ENCODE assay signal across 9 mouse cellular contexts in the genomic region with DNA sequence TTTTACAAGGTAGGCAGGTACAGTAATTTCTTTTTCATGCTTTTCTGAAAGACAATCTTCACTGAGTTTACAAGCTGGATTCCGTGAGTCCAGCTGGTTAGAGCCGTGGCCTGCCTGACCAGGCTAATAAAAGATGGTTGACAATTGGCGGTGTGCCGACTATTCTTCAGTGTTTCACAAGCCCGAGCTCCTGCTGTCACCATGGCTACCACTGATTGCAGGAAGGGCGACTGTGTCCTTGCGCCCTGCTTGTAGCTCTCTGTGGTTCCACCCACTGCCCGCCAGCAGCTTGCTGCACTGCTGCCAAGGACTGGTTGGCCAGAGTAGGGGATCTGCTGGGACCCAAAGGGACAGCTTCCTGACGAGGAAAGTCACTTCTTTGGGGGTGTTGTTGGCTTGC. TPM values are rescaled to one million over a fixed set of nuclear protein-coding genes. Genes with fewer than 3 reads are reported as not detected.
A peak's percentile ranks its signal among the peaks of the same experiment; 100 is the strongest.
DNase-seq lines count a peak whose midpoint lies in the region; ATAC-seq and TF ChIP-seq lines count a peak whose summit lies in the region.
"Had no signal": no experiment of that assay in that cellular context is flagged by ENCODE, and none has a peak within 500 bp of the region (broad histone marks: within the 10 kb centered on the region; RNA-seq: fewer than 3 reads in every experiment).

No protein-coding gene starts in this region.

- no peak for TF ChIP-seq EP300 in lung, postnatal 0 days (IDR thresholded peaks at IDR 0.05)

- H3K36me3 ChIP-seq in hindbrain, embryonic 10.5 days: peaks cover 63% of the 10 kb centered on the region
- no peaks in the 10 kb centered on the region for H3K36me3 ChIP-seq in lung, postnatal 0 days (ENCODE audit: insufficient read depth, low read length)

- ATAC-seq in lung, postnatal 0 days: peak; percentile 92
- no peak for ATAC-seq in activated CD4-positive, CD25-positive, alpha-beta regulatory T cell, adult 4 months

- H3K27ac ChIP-seq in hindbrain, embryonic 10.5 days: peak overlapping the region; percentile 24; the same call in 1 of the 2 replicates
- peak overlapping the region; percentile 57 for H3K27ac ChIP-seq in lung, postnatal 0 days (ENCODE audit: low read length)

- no peaks in the 10 kb centered on the region for H3K27me3 ChIP-seq in hindbrain, embryonic 10.5 days (ENCODE audit: insufficient read depth, poor library complexity, severe bottlenecking)
- H3K27me3 ChIP-seq in lung, postnatal 0 days (replicated peaks; ENCODE audit: insufficient read depth, low read length): no peaks in the 10 kb centered on the region

- no peaks in the 10 kb centered on the region for H3K9me3 ChIP-seq in hindbrain, embryonic 10.5 days
- no peaks in the 10 kb centered on the region for H3K9me3 ChIP-seq in lung, postnatal 0 days (ENCODE audit: low read length)

- no peak overlapping the region for H3K9ac ChIP-seq in lung, postnatal 0 days (replicated peaks; ENCODE audit: low read depth)

- no peak overlapping the region for H3K4me3 ChIP-seq in hindbrain, embryonic 10.5 days
- H3K4me3 ChIP-seq in lung, postnatal 0 days (ENCODE audit: low read depth, low read length): no peak overlapping the region

- peaks cover 40% of the 10 kb centered on the region for H3K4me1 ChIP-seq in hindbrain, embryonic 10.5 days (replicated peaks)
- H3K4me1 ChIP-seq in lung, postnatal 0 days (ENCODE audit: insufficient read depth, low read depth, low read length): peaks cover 9% of the 10 kb centered on the region

- no peak for TF ChIP-seq CTCF in lung, postnatal 0 days (IDR thresholded peaks at IDR 0.05)

- H3K4me2 ChIP-seq in lung, postnatal 0 days (replicated peaks; ENCODE audit: low read depth, low read length): peak overlapping the region; percentile 14; the same call in 1 of the 2 replicates

- DNase-seq in 416B (ENCODE audit: low read depth): peak; percentile 34
- peak; percentile 93 for DNase-seq in brain, adult 2 months (ENCODE audit: low read depth, low spot score)
- peak; percentile 46 to 55 for DNase-seq in frontal cortex, postnatal 25 days (ENCODE audit: low spot score in 2 of 2)
- peak; percentile 40 for DNase-seq in hindbrain, embryonic 10.5 days (ENCODE audit: low spot score)
- peak; percentile 40 to 79 for DNase-seq in layer of hippocampus, adult 18-20 months (ENCODE audit: low spot score in 2 of 2)
- DNase-seq in lung, postnatal 0 days (ENCODE audit: low spot score): peak; percentile 96
- DNase-seq in right cerebral cortex, postnatal 10 days (ENCODE audit: low spot score in 2 of 2): peak; percentile 92 to 94

- 53% methylated on average over 9 of the region's 9 CpGs for WGBS in hindbrain, embryonic 10.5 days
- WGBS in lung, postnatal 0 days: 18% methylated on average over 9 of the region's 9 CpGs

RNA-seq across cellular contexts. Expression of a gene that starts 7.2 kb away (rescaled TPM):
- polyA plus RNA-seq in hindbrain, embryonic 10.5 days (2016; fragmentation: Nextera tagmentation; extraction: Ambion mirVana): 1.8 TPM in 2 replicates
- 1 to 10 TPM; 6.4 to 6.5 TPM for total RNA-seq in layer of hippocampus, adult 18-20 months (2021)
- 0.54 and 1.3 TPM in 2 replicates for polyA plus RNA-seq in lung, postnatal 0 days (2015; fragmentation: Nextera tagmentation; extraction: Ambion mirVana)
- 1 to 10 TPM in 1 of 2 experiments, under 1 TPM in 1; 0.95 to 3.1 TPM for polyA plus RNA-seq in activated CD4-positive, CD25-positive, alpha-beta regulatory T cell, adult 4 months (2017; shearing (Covaris generic))

RNA-seq across cellular contexts. Expression of a gene that starts 9.0 kb away (rescaled TPM):
- 41.9 and 60.8 TPM in 2 replicates for polyA plus RNA-seq in hindbrain, embryonic 10.5 days (2016; fragmentation: Nextera tagmentation; extraction: Ambion mirVana)
- total RNA-seq in layer of hippocampus, adult 18-20 months (2021): 1 to 10 TPM; 2.0 to 2.6 TPM
- polyA plus RNA-seq in lung, postnatal 0 days (2015; fragmentation: Nextera tagmentation; extraction: Ambion mirVana): 4.5 and 5.5 TPM in 2 replicates
- polyA plus RNA-seq in activated CD4-positive, CD25-positive, alpha-beta regulatory T cell, adult 4 months (2017; shearing (Covaris generic)): 1 to 10 TPM; 6.5 to 9.0 TPM

RNA-seq across cellular contexts. Expression of a gene that starts 11.2 kb away (rescaled TPM):
- 13.1 and 13.4 TPM in 2 replicates for polyA plus RNA-seq in hindbrain, embryonic 10.5 days (2016; fragmentation: Nextera tagmentation; extraction: Ambion mirVana)
- 1 to 10 TPM; 4.6 TPM for total RNA-seq in layer of hippocampus, adult 18-20 months (2021)
- polyA plus RNA-seq in lung, postnatal 0 days (2015; fragmentation: Nextera tagmentation; extraction: Ambion mirVana): 4.1 and 4.3 TPM in 2 replicates
- polyA plus RNA-seq in activated CD4-positive, CD25-positive, alpha-beta regulatory T cell, adult 4 months (2017; shearing (Covaris generic)): 1 to 10 TPM; 2.8 to 5.1 TPM

RNA-seq across cellular contexts. Expression of a gene that starts 47.8 kb away (rescaled TPM):
- polyA plus RNA-seq in hindbrain, embryonic 10.5 days (2016; fragmentation: Nextera tagmentation; extraction: Ambion mirVana): 11.3 and 30.3 TPM in 2 replicates
- 100 to 1,000 TPM; 171 to 176 TPM for total RNA-seq in layer of hippocampus, adult 18-20 months (2021)
- not detected in 2 replicates for polyA plus RNA-seq in lung, postnatal 0 days (2015; fragmentation: Nextera tagmentation; extraction: Ambion mirVana)
- not detected for polyA plus RNA-seq in activated CD4-positive, CD25-positive, alpha-beta regulatory T cell, adult 4 months (2017; shearing (Covaris generic))
- total RNA-seq: MEL had no signal

Comparison
In these comparisons a context has a peak if more than half of its experiments do, and no peak if none do; other contexts are left out.
1. DNase-seq: peak in every context shown above with its lines; median percentile 96 in lung, postnatal 0 days; 93 in brain, adult 2 months; 93 in right cerebral cortex, postnatal 10 days; 60 in layer of hippocampus, adult 18-20 months; 50 in frontal cortex, postnatal 25 days; 40 in hindbrain, embryonic 10.5 days; 34 in 416B.